Mouse (Mus musculus) MEL (cell line): ENCODE measurements at regions not wholly inside any gene's neighbourhood (a gene's known extent, or its start where the extent isn't known, plus 50 kb on each side); places are given as distances from the start of the nearest gene placed in this dataset.

ENCODE experiments used
- ELF1 ChIP-seq: IDR thresholded peaks from 2 replicates; pipeline ENCODE4 v1.6.1; 2014; ENCODE audit warnings: low read depth, mild to moderate bottlenecking, inconsistent platforms, low read length, improper control_type of control experiment, moderate library complexity
- MYC ChIP-seq: IDR thresholded peaks from 2 replicates; pipeline ENCODE4 v1.6.1; 2011; ENCODE audit warnings: low read depth, mild to moderate bottlenecking, low read length, improper control_type of control experiment, moderate library complexity

DNA sequence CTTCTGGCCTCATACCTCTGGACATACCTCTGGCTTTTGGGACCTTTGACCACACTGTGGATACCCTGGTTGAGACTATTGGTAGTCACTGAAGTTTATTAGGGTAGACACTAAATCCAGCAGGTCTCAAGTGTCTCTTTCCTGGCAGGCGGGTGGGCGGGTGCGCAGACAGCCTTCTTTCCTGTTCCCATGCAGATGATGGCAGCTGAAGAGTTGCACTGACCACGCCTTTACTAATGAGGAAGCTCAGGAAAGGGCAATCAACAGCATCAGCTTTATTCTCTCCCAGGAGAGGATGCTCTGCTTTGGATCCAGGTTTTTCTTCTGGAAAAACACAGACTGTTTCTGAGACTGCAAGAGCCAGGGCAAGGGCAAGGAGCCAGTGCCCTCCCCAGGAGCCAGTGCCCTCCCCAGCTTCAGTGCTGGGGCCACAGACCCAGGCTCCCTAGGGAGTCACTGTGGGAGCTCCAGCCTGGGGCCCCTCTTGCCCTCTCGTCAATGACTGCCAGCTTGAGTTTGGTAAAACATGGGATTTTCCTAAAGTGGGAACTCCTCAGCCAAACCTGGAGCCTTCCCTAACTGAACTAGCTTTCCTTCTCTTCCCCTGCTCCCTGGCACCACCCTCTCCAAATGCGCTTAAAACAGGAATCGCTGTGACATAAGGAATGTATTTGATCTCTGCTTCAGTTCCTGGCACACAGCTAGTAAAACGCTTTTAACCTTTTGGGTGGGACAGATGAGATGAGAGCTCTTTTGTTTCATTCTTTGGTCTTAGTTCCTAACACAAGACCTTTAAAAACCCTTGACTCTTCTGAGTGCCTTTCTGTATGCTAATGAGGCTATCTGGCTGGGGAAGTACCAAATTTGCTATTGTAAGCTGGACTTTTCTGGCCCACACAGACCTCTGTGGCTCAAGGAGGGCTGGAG lies 319.6 kb downstream of the 1810013L24Rik start:
- TF ChIP-seq MYC (no peak), ELF1 (no peak)
